Mouse (Mus musculus) layer of hippocampus, adult 11-12 months (tissue): Measurements from ENCODE around the gene Dnajb4.
"Not testable (repeated sequence)": the region's sequence is repeated elsewhere in the genome, so short reads cannot be mapped to it uniquely, and the experiment has no call there.

Experiments
- DNase-seq: peaks from one replicate; pipeline ENCODE4 v3.0.0; 2022; ENCODE audit warnings: low spot score

The Dnajb4 gene

GRCm38 (mm10) chr3:152208096-152208885, 1.8 kb downstream of the Dnajb4 start:
- no peak for DNase-seq

DNA sequence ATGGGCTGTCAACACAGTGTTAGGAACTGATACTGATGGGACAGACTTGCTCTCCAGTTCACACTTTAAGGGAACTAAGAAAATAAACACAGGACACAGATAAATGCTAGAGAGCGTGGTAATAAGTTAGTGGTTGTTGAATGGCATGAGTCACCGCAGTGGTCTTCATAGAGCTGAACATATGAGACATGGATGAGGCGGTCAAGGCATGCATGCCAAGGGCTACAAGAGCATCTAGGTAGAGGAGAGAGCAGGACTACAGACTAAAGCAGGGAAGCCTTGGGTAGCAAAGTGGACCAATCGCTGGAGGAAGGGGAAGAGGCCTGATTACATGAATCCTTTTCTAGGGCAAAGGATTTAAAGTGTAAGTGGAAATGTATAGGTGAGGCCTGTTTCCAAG, 2.9 kb downstream of the Dnajb4 start:
- no peak for DNase-seq

- no peak for DNase-seq
Observed at GRCm38 (mm10) chr3:152204577-152204976, 5.5 kb downstream of the Dnajb4 start.

DNA sequence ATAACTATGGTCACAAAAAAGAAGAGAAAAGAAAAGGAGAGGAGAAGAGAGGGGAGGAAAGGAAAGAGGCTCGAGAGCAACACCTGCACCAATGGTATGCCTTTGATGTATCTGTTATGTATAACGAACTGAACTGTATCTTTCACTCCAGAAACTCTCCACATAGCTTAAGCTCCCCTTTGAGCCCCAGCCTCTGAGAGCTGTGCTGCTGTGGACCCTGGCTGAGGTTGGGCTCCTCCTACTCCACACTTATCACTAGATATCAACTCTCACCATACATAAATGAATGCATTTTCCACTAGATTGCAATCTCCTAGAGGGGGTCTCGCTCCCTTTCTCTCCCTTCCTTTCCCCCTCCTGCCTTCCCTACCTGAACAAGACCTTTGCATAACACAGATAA, 6.1 kb downstream of the Dnajb4 start:
- DNase-seq, result no peak

DNA sequence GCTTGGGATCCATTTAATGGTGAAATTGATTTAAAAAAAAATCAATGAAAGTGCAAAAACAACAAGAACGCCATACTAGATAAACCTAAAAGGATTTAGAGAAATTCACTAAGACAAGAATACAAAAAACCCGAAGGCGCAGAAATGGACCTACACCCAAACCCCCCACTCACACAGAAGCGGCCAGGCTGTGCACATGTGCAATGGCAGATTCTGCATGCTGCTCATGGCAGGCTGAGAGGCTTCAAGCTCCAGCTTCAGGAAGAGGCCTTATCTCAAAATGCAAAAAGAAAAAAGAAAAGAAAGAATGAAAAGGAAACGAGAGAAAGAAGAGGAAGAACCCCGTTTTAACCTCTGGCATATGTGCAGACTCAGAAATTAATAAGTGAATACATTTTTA, 6.7 kb downstream of the Dnajb4 start:
- DNase-seq, result no peak

DNA sequence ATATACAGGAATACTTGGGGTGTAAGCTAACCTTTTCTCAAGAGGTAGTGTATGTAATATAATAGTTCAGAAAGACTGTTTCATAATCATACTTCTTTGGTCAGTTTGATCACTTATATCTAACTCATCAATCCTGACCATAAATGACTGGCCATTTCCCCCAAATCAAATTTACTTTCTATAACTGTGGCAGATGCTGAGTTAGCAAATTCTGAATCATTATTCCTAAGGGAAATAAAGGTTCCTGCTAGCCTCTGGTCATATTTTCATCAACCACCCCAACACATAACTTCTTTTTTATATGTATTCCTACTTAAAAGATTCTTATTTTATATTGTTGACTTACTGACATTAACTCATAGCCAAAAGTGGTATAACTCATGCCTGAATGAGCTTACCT, 7.2 kb downstream of the Dnajb4 start:
- DNase-seq, result no peak

GRCm38 (mm10) chr3:152201651-152202050, 8.5 kb downstream of the Dnajb4 start:
- no peak for DNase-seq

GRCm38 (mm10) chr3:152201181-152201580, 8.9 kb downstream of the Dnajb4 start:
- no peak for DNase-seq

DNA sequence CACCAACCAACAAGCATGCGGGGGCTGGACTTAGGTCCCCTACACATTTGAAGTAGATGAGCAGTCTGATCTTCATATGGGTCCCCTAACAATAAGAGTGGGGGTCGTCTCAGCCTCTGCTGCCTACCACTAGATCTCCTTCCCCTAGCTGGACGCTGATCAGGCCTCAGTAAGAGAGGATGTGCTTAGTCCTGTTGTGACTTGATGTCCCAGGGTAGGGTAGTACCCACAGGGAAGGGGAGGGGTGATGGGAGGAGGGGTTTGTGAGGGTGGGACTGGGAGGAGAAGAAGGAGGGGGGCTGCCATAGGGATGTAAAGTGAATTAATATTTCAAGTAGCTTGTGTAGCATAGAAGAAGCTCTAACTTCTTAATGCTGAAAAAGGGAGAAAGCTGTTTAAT, 11.0 kb downstream of the Dnajb4 start:
- DNase-seq, result no peak

- not testable (repeated sequence) for DNase-seq
Observed at GRCm38 (mm10) chr3:152197246-152197645, 12.9 kb downstream of the Dnajb4 start.

DNA sequence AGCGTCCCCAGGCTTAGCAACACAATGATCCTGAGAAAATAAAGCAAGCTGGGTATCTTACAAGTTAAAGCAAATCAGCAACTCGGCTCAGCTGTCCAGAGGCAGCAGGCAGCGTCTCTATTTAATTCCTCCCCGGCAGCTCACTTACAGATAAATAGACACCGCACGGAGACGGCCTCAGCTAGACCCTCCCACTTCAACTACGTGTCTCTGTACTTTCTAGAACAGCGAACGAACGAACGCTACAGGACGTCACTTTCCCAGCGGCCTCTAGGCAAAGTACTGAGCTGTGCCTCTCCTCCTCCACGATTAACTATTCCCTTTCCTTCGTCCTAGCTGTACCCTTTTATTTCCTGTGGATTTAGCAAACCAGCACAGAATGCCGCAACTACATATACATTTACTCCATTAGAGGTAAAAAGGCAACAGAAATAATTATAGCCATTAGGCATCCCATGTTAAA, 16.4 kb downstream of the Dnajb4 start:
- peak; percentile 88 for DNase-seq

DNA sequence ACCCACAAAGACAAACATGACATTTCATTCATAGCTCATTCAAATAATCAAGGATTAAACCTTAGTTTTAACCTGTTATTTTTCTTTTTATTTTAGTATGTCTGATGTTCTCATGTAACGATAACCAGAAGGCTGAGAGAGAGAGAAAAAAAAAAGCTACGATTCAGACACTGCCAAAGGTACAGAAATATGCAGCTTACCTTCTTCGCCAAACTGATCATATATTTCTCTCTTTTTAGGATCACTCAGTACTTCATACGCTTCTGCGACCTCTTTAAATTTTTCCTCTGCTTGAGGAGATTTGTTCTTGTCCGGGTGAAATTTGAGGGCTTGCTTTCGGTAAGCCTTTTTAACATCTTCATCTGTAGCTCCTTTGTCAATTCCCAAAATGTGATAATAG, 16.9 kb downstream of the Dnajb4 start:
- no peak for DNase-seq

GRCm38 (mm10) chr3:152192238-152192931, 17.7 kb downstream of the Dnajb4 start:
- DNase-seq, result no peak

- no peak for DNase-seq
Observed at GRCm38 (mm10) chr3:152191791-152192237, 18.3 kb downstream of the Dnajb4 start.

DNA sequence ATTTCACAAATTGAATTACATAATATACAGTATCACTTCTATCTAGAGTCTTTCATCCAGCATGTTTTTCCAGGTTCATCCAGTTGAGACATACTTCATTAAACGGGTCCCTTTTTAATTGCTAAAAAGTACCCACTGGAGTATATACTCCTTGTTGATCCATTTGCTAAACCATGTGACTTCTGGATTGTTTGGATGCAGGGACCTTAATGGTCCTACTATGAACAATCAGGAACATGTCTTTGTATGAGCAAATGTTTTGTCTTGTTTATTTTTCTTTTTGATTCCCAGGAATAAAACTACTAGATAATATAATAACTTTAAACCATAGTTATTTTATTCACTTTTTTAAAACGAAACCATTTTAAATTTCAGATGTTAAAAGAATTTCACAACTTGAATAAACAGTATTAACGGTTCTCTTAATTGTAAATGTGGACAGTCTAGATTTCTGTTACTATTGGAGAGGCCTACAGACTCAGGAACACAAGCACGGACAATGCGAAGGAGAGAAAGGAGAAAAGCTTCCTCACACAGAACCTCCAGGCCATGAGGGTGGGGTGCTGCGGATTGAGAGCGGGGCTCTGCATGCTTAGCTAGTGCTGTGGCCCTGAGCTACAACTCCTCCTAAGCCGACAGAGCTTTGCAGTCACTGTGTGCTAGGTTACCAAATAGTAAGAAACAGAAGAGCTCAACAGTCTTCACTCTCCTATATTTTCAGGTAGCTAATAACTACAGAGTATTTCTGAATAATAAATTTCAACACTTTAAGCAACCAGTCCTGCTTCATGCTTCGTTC, 19.2 kb downstream of the Dnajb4 start:
- DNase-seq, result no peak

GRCm38 (mm10) chr3:152189306-152189705, 20.8 kb downstream of the Dnajb4 start:
- no peak for DNase-seq

GRCm38 (mm10) chr3:152186106-152186505, 24.0 kb downstream of the Dnajb4 start:
- no peak for DNase-seq

DNA sequence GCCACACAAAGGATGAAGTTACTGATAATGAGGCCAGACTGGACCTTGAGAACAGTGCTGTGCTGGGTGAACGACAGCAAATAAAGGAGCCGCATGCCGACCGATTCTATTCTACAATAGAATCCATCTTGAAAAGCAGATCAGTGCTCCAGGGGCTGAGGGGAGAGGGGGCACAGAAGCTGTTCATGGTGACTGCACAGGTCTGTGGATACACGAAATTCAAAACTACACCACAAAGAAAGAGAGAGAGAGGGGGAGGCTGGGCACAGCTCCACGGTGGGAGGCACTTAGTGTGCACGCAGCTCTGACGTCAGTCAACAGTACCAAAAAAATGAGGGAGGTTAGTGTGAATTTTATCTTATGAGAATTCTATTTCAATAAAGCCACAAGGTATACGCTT, 26.6 kb downstream of the Dnajb4 start:
- DNase-seq, result no peak

GRCm38 (mm10) chr3:152180624-152181023, 29.5 kb downstream of the Dnajb4 start:
- DNase-seq, result no peak

- DNase-seq, result no peak
Observed at GRCm38 (mm10) chr3:152179285-152179684, 30.8 kb downstream of the Dnajb4 start.

DNA sequence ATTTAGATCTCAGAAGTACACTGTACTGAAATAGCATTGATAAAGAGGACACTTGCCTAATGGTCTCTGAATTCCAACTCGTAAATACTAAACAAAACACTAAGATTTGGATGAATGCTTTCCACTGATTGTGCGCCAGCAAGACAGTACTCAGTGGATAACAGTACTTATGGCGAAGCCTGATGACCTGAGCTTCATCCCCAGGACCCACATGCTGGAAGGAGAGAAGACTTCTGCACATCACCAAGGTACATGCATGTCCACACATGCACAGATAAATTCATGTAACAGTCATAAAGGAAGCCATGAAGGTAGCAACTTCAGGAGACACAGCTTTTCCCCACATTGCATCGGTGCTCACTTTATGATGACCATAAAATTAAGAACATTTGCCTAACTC, 31.3 kb downstream of the Dnajb4 start:
- DNase-seq, result no peak

- DNase-seq, result no peak
Observed at GRCm38 (mm10) chr3:152172322-152172935, 37.7 kb downstream of the Dnajb4 start.
